Mouse (Mus musculus): ENCODE results near the gene Foxr1.
A peak's percentile ranks its signal among the peaks of the same experiment; 100 is the strongest.
"Not testable (repeated sequence)": the region's sequence is repeated elsewhere in the genome, so short reads cannot be mapped to it uniquely, and the experiment has no call there.

The Foxr1 gene

GRCm38 (mm10) chr9:44411601-44412130, 29.3 kb downstream of the Foxr1 start:
- no peak for DNase-seq

GRCm38 (mm10) chr9:44410647-44411336, 30.1 kb downstream of the Foxr1 start:
- no peak for DNase-seq

- not testable (repeated sequence) for DNase-seq
Observed at GRCm38 (mm10) chr9:44408693-44409092, 32.2 kb downstream of the Foxr1 start.

- no peak for DNase-seq
Observed at GRCm38 (mm10) chr9:44407752-44408097, 33.2 kb downstream of the Foxr1 start.

- peak; percentile 95 for DNase-seq
Observed at GRCm38 (mm10) chr9:44406906-44407751, 33.8 kb downstream of the Foxr1 start, which contains the start of the genes Rps25 and Trappc4. Gene Rps25, plus strand, starts transcription at chr9:44407139. Gene Trappc4, minus strand, starts transcription at chr9:44407600.

GRCm38 (mm10) chr9:44405011-44405410, 35.9 kb downstream of the Foxr1 start:
- DNase-seq, result no peak

GRCm38 (mm10) chr9:44401081-44401480, 39.9 kb downstream of the Foxr1 start:
- DNase-seq, result no peak

GRCm38 (mm10) chr9:44399795-44400114, 41.2 kb downstream of the Foxr1 start:
- DNase-seq, result no peak

GRCm38 (mm10) chr9:44399114-44399794, 41.7 kb downstream of the Foxr1 start:
- no peak for DNase-seq

- DNase-seq, result no peak
Observed at GRCm38 (mm10) chr9:44398551-44398950, 42.4 kb downstream of the Foxr1 start.

GRCm38 (mm10) chr9:44398087-44398486, 42.8 kb downstream of the Foxr1 start:
- DNase-seq, result no peak

GRCm38 (mm10) chr9:44396684-44397411, 44.1 kb downstream of the Foxr1 start, which contains the start of gene Slc37a4:
Gene Slc37a4, plus strand, starts transcription at chr9:44396852.
- DNase-seq, result peak; percentile 86

GRCm38 (mm10) chr9:44391466-44391865, 49.5 kb downstream of the Foxr1 start:
- peak; percentile 81 for DNase-seq

GRCm38 (mm10) chr9:44389273-44389672, 51.7 kb downstream of the Foxr1 start:
- DNase-seq, result peak; percentile 78

GRCm38 (mm10) chr9:44387221-44387620, 53.7 kb downstream of the Foxr1 start:
- DNase-seq, result no peak

GRCm38 (mm10) chr9:44384596-44384995, 56.3 kb downstream of the Foxr1 start:
- no peak for DNase-seq

Measured in thymus, postnatal 4 days (tissue).